Mouse (Mus musculus) stomach, postnatal 0 days (tissue): ENCODE data around the gene Ccdc126.
A peak's percentile ranks its signal among the peaks of the same experiment; 100 is the strongest.

Source experiments
- CTCF ChIP-seq: IDR thresholded peaks from 2 replicates; pipeline ENCODE4 v1.5.1; 2016; ENCODE audit warnings: antibody characterized with exemption, low read depth, mild to moderate bottlenecking, moderate library complexity
- EP300 ChIP-seq: optimal IDR thresholded peaks from 2 replicates; pipeline ENCODE3; 2016; ENCODE audit warnings: antibody characterized with exemption

GRCm38 (mm10) chr6:49367159-49368054, 48.3 kb downstream of the Ccdc126 start, which contains the start of gene Fam221a:
- peak; percentile 65 for TF ChIP-seq CTCF
- no peak for TF ChIP-seq EP300
